Mouse (Mus musculus): ENCODE measurements around the gene Clec2i. TPM values are rescaled to one million over a fixed set of nuclear protein-coding genes. Genes with fewer than 3 reads are reported as not detected.
"Not testable (repeated sequence)": the region's sequence is repeated elsewhere in the genome, so short reads cannot be mapped to it uniquely, and the experiment has no call there.

Clec2i gene
- polyA plus RNA-seq, 1 experiment from 2014 or later: 0.18 TPM

- no peak for TF ChIP-seq CTCF (IDR thresholded peaks at IDR 0.05; ENCODE audit: low read depth)
- H3K36me3 ChIP-seq (ENCODE audit: control insufficient read depth, insufficient read depth): no peaks in the 10 kb centered on the region
- H3K4me2 ChIP-seq (replicated peaks; ENCODE audit: low read depth): no peak overlapping the region
- no peak for ATAC-seq
- no peaks in the 10 kb centered on the region for H3K4me1 ChIP-seq (replicated peaks; ENCODE audit: control insufficient read depth, insufficient read depth, low read length)
- 41% methylated on average over 3 of the region's 3 CpGs for WGBS
- no peaks in the 10 kb centered on the region for H3K9me3 ChIP-seq (ENCODE audit: control insufficient read depth)
- H3K9ac ChIP-seq (ENCODE audit: low read depth, low read length): no peak overlapping the region
- no peaks in the 10 kb centered on the region for H3K27me3 ChIP-seq (replicated peaks; ENCODE audit: control insufficient read depth, insufficient read depth, low read length)
- no peak overlapping the region for H3K4me3 ChIP-seq (ENCODE audit: low read depth, low read length)
- H3K27ac ChIP-seq (ENCODE audit: low read depth, low read length): no peak overlapping the region
Observed at GRCm38 (mm10) chr6:128868861-128869260, 18.5 kb upstream of the Clec2i start.

- no peaks in the 10 kb centered on the region for H3K9me3 ChIP-seq (ENCODE audit: control insufficient read depth)
- H3K9ac ChIP-seq (ENCODE audit: low read depth, low read length): no peak overlapping the region
- no peak overlapping the region for H3K4me2 ChIP-seq (replicated peaks; ENCODE audit: low read depth)
- no peak overlapping the region for H3K4me3 ChIP-seq (ENCODE audit: low read depth, low read length)
- 91% methylated on average over 1 of the region's 1 CpGs for WGBS
- TF ChIP-seq CTCF (IDR thresholded peaks at IDR 0.05; ENCODE audit: low read depth): no peak
- no peak overlapping the region for H3K27ac ChIP-seq (ENCODE audit: low read depth, low read length)
- H3K4me1 ChIP-seq (replicated peaks; ENCODE audit: control insufficient read depth, insufficient read depth, low read length): no peaks in the 10 kb centered on the region
- no peaks in the 10 kb centered on the region for H3K36me3 ChIP-seq (ENCODE audit: control insufficient read depth, insufficient read depth)
- no peaks in the 10 kb centered on the region for H3K27me3 ChIP-seq (replicated peaks; ENCODE audit: control insufficient read depth, insufficient read depth, low read length)
- no peak for ATAC-seq
Observed at GRCm38 (mm10) chr6:128871910-128872610, 15.3 kb upstream of the Clec2i start.

GRCm38 (mm10) chr6:128888834-128889233, 1.4 kb downstream of the Clec2i start:
- H3K9ac ChIP-seq (ENCODE audit: low read depth, low read length): no peak overlapping the region
- H3K27me3 ChIP-seq (replicated peaks; ENCODE audit: control insufficient read depth, insufficient read depth, low read length): no peaks in the 10 kb centered on the region
- no peak overlapping the region for H3K4me3 ChIP-seq (ENCODE audit: low read depth, low read length)
- H3K36me3 ChIP-seq (ENCODE audit: control insufficient read depth, insufficient read depth): no peaks in the 10 kb centered on the region
- TF ChIP-seq CTCF (IDR thresholded peaks at IDR 0.05; ENCODE audit: low read depth): no peak
- H3K4me2 ChIP-seq (replicated peaks; ENCODE audit: low read depth): no peak overlapping the region
- H3K9me3 ChIP-seq (ENCODE audit: control insufficient read depth): no peaks in the 10 kb centered on the region
- no peaks in the 10 kb centered on the region for H3K4me1 ChIP-seq (replicated peaks; ENCODE audit: control insufficient read depth, insufficient read depth, low read length)
- 78% methylated on average over 5 of the region's 5 CpGs for WGBS
- no peak for ATAC-seq
- H3K27ac ChIP-seq (ENCODE audit: low read depth, low read length): no peak overlapping the region

GRCm38 (mm10) chr6:128890948-128891355, 3.6 kb downstream of the Clec2i start, which contains the start of gene BC035044:
Gene BC035044 (minus strand): TSS chr6:128891126.
- Histone ChIP-seq H3K27ac (ENCODE audit: low read depth, low read length) (no peak within 1 kb of the TSS), H3K4me2 (replicated peaks; ENCODE audit: low read depth) (no peak within 1 kb of the TSS), H3K4me1 (replicated peaks; ENCODE audit: control insufficient read depth, insufficient read depth, low read length) (no peaks in the 10 kb centered on the region), H3K9ac (ENCODE audit: low read depth, low read length) (no peak within 1 kb of the TSS), H3K27me3 (replicated peaks; ENCODE audit: control insufficient read depth, insufficient read depth, low read length) (no peaks in the 10 kb centered on the region), H3K36me3 (ENCODE audit: control insufficient read depth, insufficient read depth) (no peaks in the 10 kb centered on the region), H3K9me3 (ENCODE audit: control insufficient read depth) (no peaks in the 10 kb centered on the region), H3K4me3 (ENCODE audit: low read depth, low read length) (no peak within 1 kb of the TSS)
- WGBS: 77% methylated on average over 2 of the region's 2 CpGs
- no peak for TF ChIP-seq CTCF (IDR thresholded peaks at IDR 0.05; ENCODE audit: low read depth)
- no peak for ATAC-seq

- H3K27ac ChIP-seq (ENCODE audit: low read depth, low read length): no peak overlapping the region
- 64% methylated on average over 3 of the region's 3 CpGs for WGBS
- no peak overlapping the region for H3K4me3 ChIP-seq (ENCODE audit: low read depth, low read length)
- no peak for TF ChIP-seq CTCF (IDR thresholded peaks at IDR 0.05; ENCODE audit: low read depth)
- no peak for ATAC-seq
- no peak overlapping the region for H3K9ac ChIP-seq (ENCODE audit: low read depth, low read length)
- no peaks in the 10 kb centered on the region for H3K36me3 ChIP-seq (ENCODE audit: control insufficient read depth, insufficient read depth)
- no peak overlapping the region for H3K4me2 ChIP-seq (replicated peaks; ENCODE audit: low read depth)
- no peaks in the 10 kb centered on the region for H3K9me3 ChIP-seq (ENCODE audit: control insufficient read depth)
- H3K4me1 ChIP-seq (replicated peaks; ENCODE audit: control insufficient read depth, insufficient read depth, low read length): no peaks in the 10 kb centered on the region
- no peaks in the 10 kb centered on the region for H3K27me3 ChIP-seq (replicated peaks; ENCODE audit: control insufficient read depth, insufficient read depth, low read length)
Observed at GRCm38 (mm10) chr6:128895404-128896001, 8.1 kb downstream of the Clec2i start.

- H3K27ac ChIP-seq (ENCODE audit: low read depth, low read length): no peak overlapping the region
- no peaks in the 10 kb centered on the region for H3K4me1 ChIP-seq (replicated peaks; ENCODE audit: control insufficient read depth, insufficient read depth, low read length)
- H3K4me2 ChIP-seq (replicated peaks; ENCODE audit: low read depth): no peak overlapping the region
- no peak overlapping the region for H3K4me3 ChIP-seq (ENCODE audit: low read depth, low read length)
- H3K9me3 ChIP-seq (ENCODE audit: control insufficient read depth): no peaks in the 10 kb centered on the region
- 83% methylated on average over 2 of the region's 2 CpGs for WGBS
- TF ChIP-seq CTCF (IDR thresholded peaks at IDR 0.05; ENCODE audit: low read depth): peak; percentile 26; the same call in 1 of the 2 replicates
- H3K36me3 ChIP-seq (ENCODE audit: control insufficient read depth, insufficient read depth): no peaks in the 10 kb centered on the region
- ATAC-seq: no peak
- no peak overlapping the region for H3K9ac ChIP-seq (ENCODE audit: low read depth, low read length)
- no peaks in the 10 kb centered on the region for H3K27me3 ChIP-seq (replicated peaks; ENCODE audit: control insufficient read depth, insufficient read depth, low read length)
Observed at GRCm38 (mm10) chr6:128900044-128900443, 12.7 kb downstream of the Clec2i start.

GRCm38 (mm10) chr6:128900796-128901552, 13.6 kb downstream of the Clec2i start:
- ATAC-seq; H3K9me3 ChIP-seq (ENCODE audit: control insufficient read depth); H3K4me1 ChIP-seq (replicated peaks; ENCODE audit: control insufficient read depth, insufficient read depth, low read length); H3K9ac ChIP-seq (ENCODE audit: low read depth, low read length); H3K4me3 ChIP-seq (ENCODE audit: low read depth, low read length); H3K4me2 ChIP-seq (replicated peaks; ENCODE audit: low read depth); H3K36me3 ChIP-seq (ENCODE audit: control insufficient read depth, insufficient read depth); H3K27me3 ChIP-seq (replicated peaks; ENCODE audit: control insufficient read depth, insufficient read depth, low read length); H3K27ac ChIP-seq (ENCODE audit: low read depth, low read length): not testable (repeated sequence)
- WGBS: 87% methylated on average over 5 of the region's 6 CpGs
